Mouse (Mus musculus) hindbrain, embryonic 14.5 days (tissue): Measurements from ENCODE around the gene Ccdc87. TPM values are rescaled to one million over a fixed set of nuclear protein-coding genes. Genes with fewer than 3 reads are reported as not detected.

ENCODE experiments used
- ATAC-seq: fragments of 200-750 bp; cut with Nextera tagmentation; 2 replicates; pipeline ENCODE4 v1.8.0; 2017; ENCODE audit warnings: moderate number of reproducible peaks, mild to moderate bottlenecking, moderate TSS enrichment, moderate library complexity; ENCODE audit not compliant: low FRiP score
- DNase-seq: peaks from one replicate; pipeline ENCODE4 v3.0.0-alpha.2; 2015; ENCODE audit warnings: low spot score
- H3K27ac ChIP-seq: fragments of 300-500 bp; sonication (generic); 2 replicates; pipeline ENCODE4 v1.5.1; 2014; ENCODE audit warnings: mild to moderate bottlenecking, moderate library complexity
- H3K27me3 ChIP-seq: fragments of 300-500 bp; sonication (generic); 2 replicates; pipeline ENCODE4 v1.6.1; 2014; ENCODE audit warnings: mild to moderate bottlenecking, low read length, mixed read lengths; ENCODE audit not compliant: control insufficient read depth, insufficient read depth
- H3K36me3 ChIP-seq: fragments of 300-500 bp; sonication (generic); replicated peaks from 2 replicates; pipeline ENCODE4 v1.6.1; 2014; ENCODE audit not compliant: control insufficient read depth, insufficient read depth
- H3K4me1 ChIP-seq: fragments of 300-500 bp; sonication (generic); replicated peaks from 2 replicates; pipeline ENCODE4 v1.6.1; 2014; ENCODE audit warnings: antibody characterized with exemption, low read length, mixed read lengths; ENCODE audit not compliant: control insufficient read depth, insufficient read depth
- H3K4me2 ChIP-seq: fragments of 300-500 bp; sonication (generic); replicated peaks from 2 replicates; pipeline ENCODE4 v1.6.1; 2014; ENCODE audit warnings: mild to moderate bottlenecking, moderate library complexity
- H3K4me3 ChIP-seq: fragments of 300-500 bp; sonication (generic); replicated peaks from 2 replicates; pipeline ENCODE4 v1.5.1; 2014; ENCODE audit warnings: mild to moderate bottlenecking, low read length
- H3K9ac ChIP-seq: fragments of 300-500 bp; sonication (generic); 2 replicates; pipeline ENCODE4 v1.6.1; 2014
- H3K9me3 ChIP-seq: fragments of 300-500 bp; sonication (generic); 2 replicates; pipeline ENCODE4 v1.6.1; 2016; ENCODE audit warnings: low read length; ENCODE audit not compliant: control insufficient read depth
- WGBS: fragments of 180-500 bp; shearing (Covaris S2); extraction: QIAGEN DNeasy Blood & Tissue Kit; methylation state at CpG from one replicate; pipeline ENCODE4 v1.1.7; 2014; 5-methylcytosine and 5-hydroxymethylcytosine counted together
- polyA plus RNA-seq: library from polyadenylated mRNA; unstranded; fragments of >200 nt; fragmentation: Nextera tagmentation; extraction: Ambion mirVana; gene quantifications from 2 replicates; pipeline ENCODE4 v1.2.1, GENCODE M21; 2014

The Ccdc87 gene
- 0.71 and 0.81 TPM in 2 replicates for polyA plus RNA-seq

DNA sequence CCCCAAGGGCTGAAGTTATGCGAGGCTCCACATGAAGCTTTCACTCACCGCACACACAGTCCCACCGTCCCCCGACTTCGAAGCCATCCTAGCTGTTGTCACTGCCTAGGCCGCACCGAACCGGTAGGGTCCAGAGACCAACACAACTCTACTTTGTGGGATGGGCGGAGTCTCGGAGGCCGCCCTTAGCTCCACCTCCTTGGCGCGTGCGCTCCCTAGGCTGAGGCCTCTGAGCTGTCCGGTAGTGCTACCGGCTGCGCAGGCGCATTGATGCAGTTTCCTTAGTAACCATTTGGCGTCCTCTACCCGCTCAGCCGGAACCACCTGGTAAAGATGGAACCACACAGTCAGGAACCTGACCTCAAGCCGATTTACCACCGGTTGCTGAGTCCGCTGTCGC is at the start of gene Ccdc87, which contains the start of gene Ccs:
Ccdc87 (plus strand) TSS at position 218 of the 400 bp plus-strand sequence.
Ccs (minus strand) TSS at position 184 of the 400 bp plus-strand sequence.
- WGBS, result under 1% methylated on average over 25 of the region's 25 CpGs
- H3K4me2 ChIP-seq, result peak within 1 kb of the TSS; percentile 98
- H3K9me3 ChIP-seq, result no peaks in the 10 kb centered on the region
- no peaks in the 10 kb centered on the region for H3K36me3 ChIP-seq
- H3K9ac ChIP-seq, result peak within 1 kb of the TSS; percentile 65
- H3K27ac ChIP-seq, result no peak within 1 kb of the TSS
- ATAC-seq (peak; percentile 97), DNase-seq (peak; percentile 93)
- H3K4me1 ChIP-seq, result peaks cover 15% of the 10 kb centered on the region
- H3K27me3 ChIP-seq, result peaks cover 23% of the 10 kb centered on the region
- H3K4me3 ChIP-seq, result peak within 1 kb of the TSS; percentile 59

- H3K9ac ChIP-seq, result peak overlapping the region; percentile 69
- peaks cover 53% of the 10 kb centered on the region for H3K36me3 ChIP-seq
- no peaks in the 10 kb centered on the region for H3K9me3 ChIP-seq
- ATAC-seq (peak; percentile 12; the same call in 1 of the 2 replicates), DNase-seq (no peak)
- WGBS, result 2% methylated on average over 16 of the region's 16 CpGs
- H3K4me1 ChIP-seq, result peaks cover 44% of the 10 kb centered on the region
- H3K27ac ChIP-seq, result peak overlapping the region; percentile 77
- H3K4me3 ChIP-seq, result peak overlapping the region; percentile 55
- H3K27me3 ChIP-seq, result no peaks in the 10 kb centered on the region
- H3K4me2 ChIP-seq, result peak overlapping the region; percentile 83
Observed at GRCm38 (mm10) chr19:4793281-4793830, 45.8 kb upstream of the Ccdc87 start.

GRCm38 (mm10) chr19:4793831-4794422 is 45.2 kb upstream of the Ccdc87 start, which contains the start of gene Rbm4:
TSS of gene Rbm4 (minus strand) at chr19:4793901.
- Histone ChIP-seq H3K9ac (peak within 1 kb of the TSS; percentile 69), H3K4me3 (peak within 1 kb of the TSS; percentile 55), H3K4me1 (peaks cover 42% of the 10 kb centered on the region), H3K36me3 (peaks cover 52% of the 10 kb centered on the region), H3K9me3 (no peaks in the 10 kb centered on the region), H3K4me2 (peak within 1 kb of the TSS; percentile 83), H3K27ac (peak within 1 kb of the TSS; percentile 77), H3K27me3 (no peaks in the 10 kb centered on the region)
- ATAC-seq, result peak; percentile 99
- WGBS, result under 1% methylated on average over 31 of the region's 31 CpGs
- peak; percentile 98 for DNase-seq

DNA sequence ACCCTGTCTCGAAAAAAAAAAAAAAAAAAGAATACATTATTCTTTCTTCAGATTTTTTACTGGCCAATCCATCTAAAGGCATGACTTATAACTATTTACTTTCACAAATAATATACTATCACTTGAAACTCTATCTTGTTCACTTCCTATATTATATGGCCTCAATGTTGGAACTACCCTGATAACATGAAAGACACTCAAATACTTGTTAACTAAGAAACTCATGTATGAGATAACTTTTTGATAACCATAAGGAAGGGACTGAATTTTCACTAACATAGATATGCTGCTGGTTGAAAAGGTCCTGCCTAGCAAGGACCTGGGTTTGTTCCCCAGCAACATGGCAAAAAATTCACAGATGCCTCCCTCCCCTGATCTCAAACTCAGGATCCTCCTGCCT is 43.2 kb upstream of the Ccdc87 start:
- Histone ChIP-seq H3K4me1 (peaks cover 23% of the 10 kb centered on the region), H3K9me3 (no peaks in the 10 kb centered on the region), H3K4me2 (no peak overlapping the region), H3K27me3 (no peaks in the 10 kb centered on the region), H3K9ac (no peak overlapping the region), H3K36me3 (peaks cover 53% of the 10 kb centered on the region), H3K27ac (no peak overlapping the region), H3K4me3 (no peak overlapping the region)
- DNase-seq (no peak), ATAC-seq (no peak)
- WGBS, result 85% methylated on average over 1 of the region's 1 CpGs

GRCm38 (mm10) chr19:4797846-4798245 is 41.3 kb upstream of the Ccdc87 start:
- DNase-seq (no peak), ATAC-seq (no peak)
- Histone ChIP-seq H3K9ac (no peak overlapping the region), H3K9me3 (no peaks in the 10 kb centered on the region), H3K4me3 (no peak overlapping the region), H3K36me3 (peaks cover 60% of the 10 kb centered on the region), H3K4me2 (no peak overlapping the region), H3K27ac (no peak overlapping the region), H3K4me1 (peaks cover 6% of the 10 kb centered on the region; the same call in 1 of the 2 replicates), H3K27me3 (no peaks in the 10 kb centered on the region)
- 96% methylated on average over 2 of the region's 2 CpGs for WGBS

DNA sequence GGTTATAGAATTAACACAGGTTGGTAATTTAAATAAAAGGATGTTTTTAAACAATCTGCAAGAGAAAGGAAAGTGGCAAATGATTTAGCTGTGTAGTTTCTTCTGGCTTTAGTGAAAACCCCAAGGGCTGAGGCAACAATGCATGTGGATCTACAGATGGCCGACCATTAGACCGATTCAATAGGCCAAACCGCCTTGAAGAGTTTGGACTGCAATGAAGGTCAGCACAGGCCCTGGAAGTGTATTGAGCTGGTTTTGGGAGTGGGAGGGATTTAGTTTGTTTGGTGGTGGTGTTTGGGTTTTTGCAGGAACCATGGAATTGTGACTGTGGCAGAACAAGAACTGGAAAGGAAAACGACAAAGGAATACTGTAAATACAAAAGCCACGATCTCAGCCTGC is 40.1 kb upstream of the Ccdc87 start:
- 93% methylated on average over 5 of the region's 5 CpGs for WGBS
- DNase-seq (no peak), ATAC-seq (no peak)
- Histone ChIP-seq H3K4me3 (no peak overlapping the region), H3K4me2 (no peak overlapping the region), H3K27me3 (no peaks in the 10 kb centered on the region), H3K36me3 (peaks cover 72% of the 10 kb centered on the region), H3K9me3 (no peaks in the 10 kb centered on the region), H3K4me1 (peaks cover 5% of the 10 kb centered on the region; the same call in 1 of the 2 replicates), H3K27ac (no peak overlapping the region), H3K9ac (no peak overlapping the region)

DNA sequence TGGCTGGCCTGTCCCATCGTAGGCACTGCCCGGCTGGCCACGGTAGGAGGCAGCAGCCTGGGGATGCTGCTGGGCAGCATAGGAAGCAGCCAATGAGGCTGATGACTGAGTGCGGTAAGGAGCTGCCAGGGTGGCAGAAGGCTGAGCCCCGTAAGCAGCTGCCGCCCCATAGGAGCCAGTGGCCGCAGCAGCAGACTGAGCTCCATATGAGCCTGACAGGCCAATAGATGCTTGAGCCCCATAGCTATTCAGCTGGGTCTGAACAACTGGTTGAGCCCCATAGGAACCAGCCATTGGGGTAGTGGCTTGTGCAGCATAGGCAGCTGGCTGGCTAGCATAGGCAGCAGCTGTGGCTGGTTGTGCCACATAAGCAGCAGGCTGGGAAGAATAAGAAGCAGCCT is 36.5 kb upstream of the Ccdc87 start:
- no peak for ATAC-seq
- Histone ChIP-seq H3K27ac (no peak overlapping the region), H3K4me2 (no peak overlapping the region), H3K9me3 (no peaks in the 10 kb centered on the region), H3K4me1 (no peaks in the 10 kb centered on the region), H3K9ac (no peak overlapping the region), H3K36me3 (peaks cover 62% of the 10 kb centered on the region), H3K4me3 (no peak overlapping the region), H3K27me3 (no peaks in the 10 kb centered on the region)
- DNase-seq, result no peak
- 83% methylated on average over 7 of the region's 7 CpGs for WGBS

DNA sequence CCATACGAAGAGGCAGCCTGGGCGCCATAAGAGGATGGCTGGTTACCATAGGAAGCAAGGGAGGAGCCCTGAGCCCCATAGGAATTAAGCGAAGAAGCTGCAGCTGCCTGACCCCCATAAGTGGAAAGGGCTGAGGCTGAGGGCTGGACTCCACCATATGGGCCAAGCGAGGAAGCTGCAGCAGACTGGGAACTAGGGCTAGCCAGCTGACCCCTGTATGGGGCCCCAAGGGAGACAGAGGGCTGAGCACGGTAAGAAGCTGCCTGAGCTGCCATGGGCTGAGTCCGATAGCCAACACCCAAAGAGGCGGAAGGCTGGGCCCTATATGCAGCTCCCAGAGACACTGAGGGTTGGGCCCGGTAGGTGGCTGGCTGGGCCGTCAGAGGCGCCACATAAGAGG is 35.9 kb upstream of the Ccdc87 start:
- ATAC-seq, result no peak
- 75% methylated on average over 10 of the region's 10 CpGs for WGBS
- Histone ChIP-seq H3K4me3 (no peak overlapping the region), H3K36me3 (peaks cover 56% of the 10 kb centered on the region), H3K4me1 (peaks cover 4% of the 10 kb centered on the region), H3K4me2 (no peak overlapping the region), H3K27me3 (no peaks in the 10 kb centered on the region), H3K9ac (no peak overlapping the region), H3K27ac (no peak overlapping the region), H3K9me3 (no peaks in the 10 kb centered on the region)
- DNase-seq, result no peak

GRCm38 (mm10) chr19:4810309-4810708 is 28.9 kb upstream of the Ccdc87 start:
- Histone ChIP-seq H3K4me3 (peak overlapping the region; percentile 79), H3K27me3 (no peaks in the 10 kb centered on the region), H3K9ac (peak overlapping the region; percentile 71), H3K9me3 (no peaks in the 10 kb centered on the region), H3K27ac (peak overlapping the region; percentile 91; the same call in 1 of the 2 replicates), H3K4me1 (peaks cover 28% of the 10 kb centered on the region), H3K36me3 (no peaks in the 10 kb centered on the region), H3K4me2 (peak overlapping the region; percentile 93)
- DNase-seq, result no peak
- under 1% methylated on average over 14 of the region's 14 CpGs for WGBS
- ATAC-seq, result no peak
